Mouse (Mus musculus): ENCODE results near the gene Stxbp5.
"Not testable (repeated sequence)": the region's sequence is repeated elsewhere in the genome, so short reads cannot be mapped to it uniquely, and the experiment has no call there.

The Stxbp5 gene

DNA sequence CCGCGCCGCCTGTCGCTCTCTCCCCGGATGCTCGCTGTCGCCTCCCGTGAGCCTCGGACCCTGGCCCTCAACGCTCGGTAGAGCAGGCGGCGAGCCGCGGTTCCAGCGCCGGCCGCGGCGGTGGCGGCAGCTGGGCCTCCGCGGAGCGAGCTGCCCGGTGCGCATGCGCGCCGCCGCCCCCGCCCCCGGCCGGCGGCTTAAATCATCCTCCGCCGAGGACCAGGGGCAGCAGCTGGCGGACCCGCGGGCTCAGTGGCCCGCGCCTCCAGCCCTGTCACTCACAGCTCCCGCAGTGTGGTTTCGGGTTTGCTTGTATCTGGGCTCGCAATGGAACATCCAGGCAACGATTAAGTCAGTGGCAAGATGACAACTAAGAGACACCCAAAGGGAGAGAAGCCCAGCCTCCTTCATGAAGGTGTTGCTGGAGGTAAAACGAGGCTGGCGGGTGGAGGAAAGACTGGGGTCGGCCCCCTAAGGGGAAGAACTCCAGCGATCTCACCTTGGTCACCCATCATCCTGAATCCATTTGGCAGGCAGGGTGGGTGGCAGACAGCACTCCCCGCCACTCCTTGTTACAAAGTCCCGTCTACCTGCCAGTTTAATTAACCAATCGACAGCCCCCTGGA is at the start of gene Stxbp5:
TSS of gene Stxbp5 (minus strand) at position 9 of the 626 bp plus-strand sequence.
- DNase-seq (ENCODE audit: low spot score): peak; percentile 86

DNA sequence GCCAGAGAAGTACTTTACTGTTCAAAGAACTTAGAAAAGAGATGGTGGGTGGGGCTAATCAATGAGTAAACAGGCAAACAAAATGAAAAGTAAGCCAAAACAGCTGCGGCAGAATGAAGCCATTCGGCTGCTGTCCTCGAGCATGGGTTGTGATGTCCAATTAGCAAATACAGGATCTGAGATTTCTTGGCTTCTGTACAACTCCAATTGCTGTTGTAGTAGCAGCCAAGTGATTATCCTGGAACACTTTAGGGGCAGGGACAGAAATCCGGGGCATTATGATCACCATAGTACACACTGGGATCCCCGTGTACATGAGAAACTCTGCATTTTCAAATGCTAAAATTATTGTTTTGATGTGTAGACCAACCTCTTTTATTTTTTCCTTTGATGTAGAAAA is 11.5 kb upstream of the Stxbp5 start:
- DNase-seq (ENCODE audit: low spot score): no peak

GRCm38 (mm10) chr10:9907919-9908502 is 7.1 kb upstream of the Stxbp5 start:
- no peak for DNase-seq (ENCODE audit: low spot score)

DNA sequence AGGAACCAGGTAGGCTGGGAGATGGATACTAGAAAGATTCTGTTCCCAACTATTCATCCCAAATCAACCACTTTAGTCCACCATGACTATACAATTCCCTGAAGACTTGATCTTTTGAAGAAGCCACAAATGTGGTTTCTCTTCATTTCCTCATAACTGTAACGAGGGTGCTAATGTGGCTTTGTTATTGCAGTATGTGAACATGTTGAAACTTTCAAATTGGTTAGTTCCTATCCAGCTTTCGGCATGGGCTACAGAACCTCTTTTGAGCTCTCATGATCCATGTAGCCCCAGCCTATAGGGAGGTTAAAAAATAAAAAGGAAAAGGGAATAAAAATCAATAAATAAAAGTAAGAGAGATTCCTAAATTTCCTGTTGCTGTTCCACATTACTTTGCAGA is 6.6 kb upstream of the Stxbp5 start:
- DNase-seq (ENCODE audit: low spot score): no peak

GRCm38 (mm10) chr10:9906185-9906584 is 5.3 kb upstream of the Stxbp5 start:
- no peak for DNase-seq (ENCODE audit: low spot score)

DNA sequence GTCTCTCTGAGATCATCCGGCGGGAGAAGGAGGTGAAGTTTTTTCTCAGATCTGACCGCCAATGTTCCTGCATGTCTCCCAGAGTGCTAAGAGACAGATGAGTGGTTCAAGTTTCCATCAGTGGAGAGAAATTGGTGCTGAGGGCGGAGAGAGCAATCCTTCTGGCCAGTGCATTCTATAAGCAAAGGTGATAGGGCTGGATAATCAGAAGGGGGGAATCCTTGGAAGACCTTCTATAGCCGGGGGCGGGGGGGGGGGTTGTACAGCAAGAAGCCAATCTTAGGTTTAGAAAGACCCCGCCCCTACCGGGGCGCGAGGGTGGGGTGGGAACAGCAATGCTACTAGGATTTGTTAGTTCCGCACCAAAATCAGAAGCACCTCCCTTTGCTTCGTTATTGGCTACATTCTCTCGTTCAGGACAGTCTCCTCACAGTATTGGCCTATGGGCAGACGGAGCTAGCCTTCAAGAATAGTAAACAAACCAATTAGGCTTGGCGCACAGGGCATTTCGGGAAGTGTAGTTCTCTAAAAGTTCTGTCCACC is 889 bp upstream of the Stxbp5 start:
- peak; percentile 93 for DNase-seq (ENCODE audit: low spot score)

GRCm38 (mm10) chr10:9900315-9901070 is 386 bp downstream of the Stxbp5 start:
- DNase-seq (ENCODE audit: low spot score): peak; percentile 60

DNA sequence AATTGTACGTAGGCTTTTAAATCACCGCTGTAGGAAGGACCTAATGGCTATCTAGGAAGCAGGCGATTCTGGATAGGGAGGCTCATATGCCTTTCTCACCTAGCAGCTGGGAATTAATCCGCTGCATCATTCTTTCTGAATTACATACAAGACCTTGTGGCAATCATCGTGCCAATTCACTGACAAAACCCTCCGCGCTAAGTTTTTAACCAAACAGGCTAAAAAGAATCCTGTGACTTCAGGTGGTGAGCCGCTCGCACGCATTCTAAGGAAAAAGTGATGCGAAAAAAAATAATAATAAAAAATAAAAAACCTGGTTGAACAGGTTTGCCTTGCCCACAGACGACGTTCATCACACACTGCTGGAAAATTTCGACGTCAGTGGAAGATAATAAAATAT is 1.1 kb downstream of the Stxbp5 start:
- DNase-seq (ENCODE audit: low spot score): peak; percentile 65

DNA sequence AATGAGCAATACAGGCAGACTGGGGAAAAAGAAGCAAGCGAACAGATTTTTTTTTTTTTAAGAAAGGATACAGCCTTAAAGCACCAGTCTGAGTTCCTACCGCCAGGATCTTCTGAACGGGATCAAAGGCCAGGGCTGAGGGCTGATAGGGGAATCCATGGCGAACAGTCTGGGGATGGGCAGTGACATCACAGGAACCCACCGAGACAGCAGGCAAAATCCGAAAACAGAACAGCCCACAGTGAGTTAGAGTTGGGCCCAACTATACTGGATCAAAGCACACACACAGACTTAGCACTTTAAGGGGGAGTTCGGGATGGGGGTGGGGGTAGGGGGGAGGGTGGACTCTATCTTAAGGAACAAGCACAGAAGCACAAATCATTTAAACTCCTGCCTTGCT is 1.8 kb downstream of the Stxbp5 start:
- DNase-seq (ENCODE audit: low spot score): peak; percentile 64

GRCm38 (mm10) chr10:9897852-9898251 is 3.0 kb downstream of the Stxbp5 start:
- DNase-seq (ENCODE audit: low spot score): no peak

GRCm38 (mm10) chr10:9893562-9893961 is 7.3 kb downstream of the Stxbp5 start:
- no peak for DNase-seq (ENCODE audit: low spot score)

DNA sequence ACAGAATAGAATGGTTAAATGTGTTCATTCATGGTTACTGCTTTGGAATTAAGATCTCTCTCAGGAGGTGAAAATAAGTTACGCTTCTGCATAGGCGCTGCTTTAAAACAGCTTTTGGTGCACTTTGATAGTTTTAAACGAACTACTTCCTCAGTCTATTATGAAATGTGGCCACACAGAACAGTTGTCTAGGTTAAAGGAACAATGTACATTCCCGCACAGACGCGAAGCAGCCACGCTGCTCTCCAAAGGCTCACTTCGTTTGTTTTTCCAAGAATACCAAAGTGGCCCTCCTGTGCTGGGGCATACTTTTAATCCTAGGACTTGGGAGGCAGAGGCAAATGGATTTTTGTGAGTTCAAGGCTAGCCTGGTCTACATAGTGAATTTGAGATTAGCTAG is 11.2 kb downstream of the Stxbp5 start:
- DNase-seq (ENCODE audit: low spot score): no peak

DNA sequence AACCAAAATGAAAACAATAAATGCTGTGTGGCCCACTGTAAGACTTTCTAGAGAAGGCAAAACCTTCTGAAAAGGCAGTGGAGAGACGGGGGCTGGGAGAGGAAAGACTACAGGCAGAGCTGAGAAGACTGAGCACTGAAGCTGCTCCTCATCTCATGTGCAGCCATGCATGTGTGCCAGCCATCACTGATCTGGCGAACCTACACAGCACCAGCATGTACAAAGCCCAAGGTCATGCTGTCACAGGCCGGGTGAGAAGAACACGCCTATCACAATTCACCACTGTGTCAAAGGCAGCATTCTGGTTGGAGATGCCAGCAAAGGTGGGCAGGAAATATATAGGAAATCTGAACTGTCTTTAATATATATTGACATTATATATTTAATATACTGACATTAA is 12.2 kb downstream of the Stxbp5 start:
- DNase-seq (ENCODE audit: low spot score): no peak

- DNase-seq (ENCODE audit: low spot score): not testable (repeated sequence)
These were observed 19.0 kb downstream of the Stxbp5 start for GRCm38 (mm10) chr10:9881781-9882320.

DNA sequence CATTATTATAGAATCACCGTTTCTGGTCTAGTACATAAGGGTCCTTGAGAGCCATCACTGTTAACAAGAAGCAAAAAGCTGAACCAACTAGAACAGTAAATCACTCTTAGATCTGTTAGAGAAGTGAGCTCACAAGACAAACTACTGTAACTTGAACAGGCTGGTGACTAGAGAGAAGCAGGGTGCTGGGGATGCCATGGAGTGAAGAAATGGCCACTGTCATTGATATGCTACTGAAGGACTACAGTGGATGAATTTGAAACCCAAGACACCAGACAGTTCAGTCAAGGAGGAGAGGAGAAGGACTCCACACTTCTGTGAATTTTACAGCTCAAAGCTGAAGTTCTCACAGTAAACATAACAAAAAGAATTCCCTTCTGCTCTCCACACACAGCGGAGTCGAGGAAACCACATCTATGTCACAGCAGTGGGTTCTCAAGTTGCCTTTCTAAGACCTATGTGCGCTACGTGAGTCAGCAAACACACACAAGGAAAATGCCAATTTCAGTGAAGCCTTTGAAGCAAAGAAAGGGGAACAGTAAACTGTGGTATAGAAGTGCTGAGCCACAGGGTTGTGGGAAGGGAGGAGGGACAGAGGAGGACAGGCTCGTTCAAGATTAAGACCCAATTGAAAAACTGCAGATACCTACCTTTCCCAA is 20.7 kb downstream of the Stxbp5 start:
- DNase-seq (ENCODE audit: low spot score): no peak

GRCm38 (mm10) chr10:9878821-9879489 is 21.9 kb downstream of the Stxbp5 start:
- DNase-seq (ENCODE audit: low spot score): no peak

DNA sequence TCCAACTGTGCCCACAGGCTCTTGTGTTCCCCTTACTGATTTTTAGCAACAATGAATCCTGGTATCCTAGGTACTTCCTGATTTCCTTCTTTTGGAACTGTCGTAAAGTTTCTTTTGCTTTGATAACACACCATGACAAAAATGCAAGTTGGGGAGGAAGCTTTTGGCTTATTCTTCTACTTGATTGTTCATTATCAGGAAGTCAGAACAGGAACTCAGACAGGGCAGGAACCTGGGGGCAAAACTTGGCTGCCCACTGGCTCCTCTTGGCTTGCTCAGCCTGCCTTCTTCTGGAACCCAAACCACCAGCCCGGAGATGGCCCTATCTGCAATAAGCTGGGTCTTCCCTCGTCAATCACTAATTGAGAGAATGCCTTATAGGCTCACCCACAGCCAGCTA is 25.0 kb downstream of the Stxbp5 start:
- no peak for DNase-seq (ENCODE audit: low spot score)

DNA sequence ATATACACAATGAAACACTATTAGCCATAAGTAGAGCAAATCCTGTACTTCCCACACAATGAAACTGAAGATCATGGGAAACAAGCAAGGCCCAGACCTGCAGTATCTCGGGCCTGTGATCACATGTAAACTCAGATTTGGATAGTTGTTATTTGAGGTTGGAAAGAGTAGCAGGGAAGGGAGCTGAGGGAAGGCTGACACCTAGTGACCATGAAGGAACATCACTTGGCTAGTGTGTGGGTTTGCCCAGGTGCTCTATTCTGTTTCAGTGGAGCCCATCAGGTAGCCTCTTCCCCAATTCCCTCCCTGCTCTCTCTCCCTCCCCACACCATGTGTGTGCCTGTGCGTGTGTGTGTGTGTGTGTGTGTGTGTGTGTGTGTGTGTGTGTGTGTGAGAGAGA is 28.7 kb downstream of the Stxbp5 start:
- DNase-seq (ENCODE audit: low spot score): no peak

- no peak for DNase-seq (ENCODE audit: low spot score)
These were observed 33.9 kb downstream of the Stxbp5 start for GRCm38 (mm10) chr10:9866793-9867579.

DNA sequence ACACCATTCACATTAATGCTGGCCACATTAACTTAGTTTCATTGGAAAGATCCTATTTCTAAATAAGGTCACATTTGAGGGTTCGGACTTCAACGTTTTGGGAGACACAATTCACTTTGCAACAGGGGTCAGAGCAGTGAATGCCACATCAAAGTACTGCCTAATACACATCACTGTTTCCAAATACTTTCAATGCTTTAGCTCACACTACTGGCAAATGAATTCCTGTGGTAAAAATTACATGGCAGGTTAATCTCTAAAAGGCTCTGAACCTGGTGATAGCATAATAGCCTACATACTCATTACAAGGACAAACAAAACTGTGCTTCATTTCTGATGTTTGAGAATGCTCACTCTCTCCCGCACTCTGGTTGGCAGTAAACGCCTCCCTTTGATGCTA is 40.9 kb downstream of the Stxbp5 start:
- DNase-seq (ENCODE audit: low spot score): no peak

- DNase-seq (ENCODE audit: low spot score): no peak
These were observed 41.4 kb downstream of the Stxbp5 start for GRCm38 (mm10) chr10:9859476-9859875.

Measured in embryo, embryonic 10.5 days (tissue).